In genomic region chr9:123828916-123829315, GRCm38 (mm10) we compare ENCODE assay signal across 19 mouse cellular contexts. TPM values are rescaled to one million over a fixed set of nuclear protein-coding genes. Genes with fewer than 3 reads are reported as not detected.
DNase-seq lines count a peak whose midpoint lies in the region; ATAC-seq lines count a peak whose summit lies in the region.
"Had no signal": no experiment of that assay in that cellular context is flagged by ENCODE, and none has a peak within 500 bp of the region (broad histone marks: within the 10 kb centered on the region; RNA-seq: fewer than 3 reads in every experiment).

No protein-coding gene starts in this region.

- ATAC-seq in cerebellum, adult (ENCODE audit: insufficient number of reproducible peaks, low FRiP score, low TSS enrichment): peak; percentile 77
- ATAC-seq: activated CD4-positive, CD25-positive, alpha-beta regulatory T cell, adult 4 months; forebrain, embryonic 14.5 days; liver, postnatal 0 days; lung, postnatal 0 days; midbrain, embryonic 15.5 days had no signal

- DNase-seq in cerebellum, postnatal 4 days (ENCODE audit: low spot score in 2 of 2): no peak
- DNase-seq in layer of hippocampus, adult 11-12 months (ENCODE audit: low spot score): peak; percentile 37
- no peak for DNase-seq in layer of hippocampus, postnatal 25 days (ENCODE audit: extremely low spot score in 1 of 2, low spot score in 1 of 2)
- peak; percentile 90 for DNase-seq in cerebellum, adult 9-10 months
- no peak for DNase-seq in thymus, postnatal 25 days
- no peak for DNase-seq in left cerebral cortex, postnatal 25 days (ENCODE audit: low spot score in 2 of 2)
- DNase-seq: adrenal gland, postnatal 10 days; heart, adult 18-20 months; heart, postnatal 10 days; kidney, adult 18-20 months; kidney, postnatal 4 days; liver, postnatal 0 days; thymus, postnatal 14 days had no signal

- intact Hi-C loops in left cerebral cortex, postnatal 25 days (cut with DNase I): no loop called here

RNA-seq across cellular contexts. Expression of gene Cxcr6, which starts 22.6 kb away (rescaled TPM):
- total RNA-seq in layer of hippocampus, postnatal 25 days (2021): not detected
- not detected for total RNA-seq in left cerebral cortex, postnatal 25 days (2021)
- total RNA-seq: heart, postnatal 10 days; layer of hippocampus, postnatal 14 days had no signal

RNA-seq across cellular contexts. Expression of gene Fyco1, which starts 22.8 kb away (rescaled TPM):
- total RNA-seq in layer of hippocampus, postnatal 25 days (2021): 10 to 100 TPM; 34.4 to 44.5 TPM
- total RNA-seq in left cerebral cortex, postnatal 25 days (2021): 10 to 100 TPM; 22.0 to 26.8 TPM

RNA-seq across cellular contexts. Expression of gene Xcr1, which starts 32.9 kb away (rescaled TPM):
- not detected for total RNA-seq in layer of hippocampus, postnatal 25 days (2021)
- total RNA-seq in left cerebral cortex, postnatal 25 days (2021): not detected
- total RNA-seq: heart, postnatal 10 days; layer of hippocampus, postnatal 14 days had no signal

Comparison
In these comparisons a context has a peak if more than half of its experiments do, and no peak if none do; other contexts are left out.
1. DNase-seq: peak in layer of hippocampus, adult 11-12 months (single experiment) and cerebellum, adult 9-10 months (single experiment); none in cerebellum, postnatal 4 days (0 of 2), layer of hippocampus, postnatal 25 days (0 of 2), thymus, postnatal 25 days (single experiment) and left cerebral cortex, postnatal 25 days (0 of 2).